Mouse (Mus musculus): ENCODE measurements around the gene Cdipt. TPM values are rescaled to one million over a fixed set of nuclear protein-coding genes. Genes with fewer than 3 reads are reported as not detected.

Gene Cdipt
- total and polyA plus RNA-seq, 3 experiments = 98.4 to 151 TPM; not detected in 1

DNA sequence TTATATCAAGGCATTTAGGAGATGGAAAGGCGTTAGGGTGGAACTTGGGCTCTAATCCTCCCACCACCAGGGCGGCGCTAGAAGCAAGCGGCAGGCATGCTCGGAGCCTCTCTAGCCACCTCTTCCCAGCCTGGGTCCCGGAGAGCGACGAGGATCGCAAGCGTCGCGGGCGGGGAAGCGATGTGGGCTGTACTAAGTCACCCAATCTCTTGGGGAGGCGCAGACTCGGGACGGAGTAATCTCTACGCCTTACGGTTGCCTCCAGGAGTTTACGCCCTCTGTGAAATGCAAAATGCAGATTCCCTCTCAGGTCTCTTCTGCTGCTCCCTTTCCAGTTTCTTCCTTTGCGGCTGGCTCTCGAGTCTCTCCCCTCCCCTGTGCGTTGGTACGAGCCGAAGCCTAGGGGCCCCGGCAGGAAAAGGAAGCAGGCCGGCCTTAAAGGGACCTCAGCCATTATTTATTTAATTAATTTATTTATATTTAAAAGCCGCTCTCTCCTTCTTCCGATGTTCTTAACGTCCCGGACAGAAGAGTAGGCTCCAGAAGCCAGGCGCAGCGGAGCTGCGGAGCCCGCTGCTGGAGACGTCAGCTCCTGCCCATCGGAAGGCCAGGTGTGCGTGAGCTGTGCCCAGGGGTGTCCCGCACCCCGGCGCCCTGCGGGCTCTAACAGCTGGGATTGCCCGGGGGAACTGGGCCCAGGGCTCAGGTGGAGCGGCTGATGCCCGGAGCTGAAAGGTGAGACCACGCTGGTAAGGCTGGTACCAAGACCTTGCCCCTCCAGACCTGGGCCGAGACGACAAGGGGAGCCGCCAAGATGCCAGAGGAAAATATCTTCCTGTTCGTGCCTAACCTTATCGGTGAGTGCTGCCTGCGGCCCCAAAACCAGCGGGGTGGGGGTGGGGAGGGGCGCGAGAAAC, 494 bp downstream of the Cdipt start, which contains the start of gene Cdiptos (continued):
- TF ChIP-seq SIN3A (IDR thresholded peaks at IDR 0.05; ENCODE audit: low read length) (peak; percentile 95), POLR2A (IDR thresholded peaks at IDR 0.05; ENCODE audit: control insufficient read depth in 1 of 2, insufficient read depth in 1 of 2, low read depth in 1 of 2, low read length in 2 of 2, poor library complexity in 1 of 2) (peak; percentile 59 to 67; a peak in 3 of 4 replicates)

- DNase-seq (ENCODE audit: low read depth, low spot score) = peak; percentile 46
- peaks cover 12% of the 10 kb centered on the region for H3K79me2 ChIP-seq (ENCODE audit: control insufficient read depth, insufficient read depth, low read length, poor library complexity)
- H3K4me3 ChIP-seq (ENCODE audit: control insufficient read depth in 1 of 2, insufficient read depth in 1 of 2, low read depth in 2 of 2, low read length in 2 of 2) = peak overlapping the region; percentile 75 to 95
- H3K36me3 ChIP-seq (ENCODE audit: control insufficient read depth in 1 of 2, insufficient read depth in 2 of 2, low read length in 2 of 2) = peaks cover 0 to 14% of the 10 kb centered on the region in 2 experiments; a peak in 2 of 4 replicates
- peak overlapping the region; percentile 93 for H3K27ac ChIP-seq (ENCODE audit: control insufficient read depth, low read depth, low read length)
- no peaks in the 10 kb centered on the region for H3K27me3 ChIP-seq (ENCODE audit: control insufficient read depth in 1 of 2, insufficient read depth in 2 of 2, low read length in 2 of 2)
- H3K9ac ChIP-seq (ENCODE audit: control insufficient read depth, low read depth, low read length, poor library complexity, severe bottlenecking) = peak overlapping the region; percentile 81
- no peaks in the 10 kb centered on the region for H3K9me3 ChIP-seq (replicated peaks; ENCODE audit: insufficient read depth, low read length)
- peaks cover 0 to 20% of the 10 kb centered on the region in 2 experiments; a peak in 2 of 4 replicates for H3K4me1 ChIP-seq (ENCODE audit: control insufficient read depth in 1 of 2, insufficient read depth in 2 of 2, low read length in 2 of 2)
- TF ChIP-seq GATA1 (IDR thresholded peaks at IDR 0.05; ENCODE audit: low read depth, low read length) (peak; percentile 32; the same call in 1 of the 2 replicates), USF1 (IDR thresholded peaks at IDR 0.05; ENCODE audit: low read depth, low read length) (peak; percentile 61; the same call in 1 of the 2 replicates), MYC (IDR thresholded peaks at IDR 0.05; ENCODE audit: low read depth, low read length) (0 out of 2 replicates have a peak, but pooled peaks have one; percentile 18), JUND (IDR thresholded peaks at IDR 0.05; ENCODE audit: low read depth, low read length) (no peak), NELFE (IDR thresholded peaks at IDR 0.05; ENCODE audit: low read depth, low read length) (no peak), MAFK (IDR thresholded peaks at IDR 0.05; ENCODE audit: borderline replicate concordance, low read depth, low read length) (no peak)
Measured at GRCm38 (mm10) chr7:126976878-126977459, 1.3 kb downstream of the Cdipt start.

GRCm38 (mm10) chr7:126978841-126979240, 3.1 kb downstream of the Cdipt start:
- no peak for TF ChIP-seq MAFK (IDR thresholded peaks at IDR 0.05; ENCODE audit: borderline replicate concordance, low read depth, low read length)
- TF ChIP-seq POLR2AphosphoS5 (IDR thresholded peaks at IDR 0.05; ENCODE audit: borderline replicate concordance, low read depth, low read length) = no peak
- TF ChIP-seq CHD2 (IDR thresholded peaks at IDR 0.05; ENCODE audit: low read length) = no peak
- TF ChIP-seq TCF12 (IDR thresholded peaks at IDR 0.05; ENCODE audit: low read depth, low read length) = no peak
- no peak for TF ChIP-seq MXI1 (IDR thresholded peaks at IDR 0.05; ENCODE audit: low read depth, low read length)
- no peak for TF ChIP-seq MYB (IDR thresholded peaks at IDR 0.05; ENCODE audit: low read depth, low read length)
- TF ChIP-seq ZNF384 (IDR thresholded peaks at IDR 0.05; ENCODE audit: low read depth, low read length) = no peak
- TF ChIP-seq MEF2A (IDR thresholded peaks at IDR 0.05; ENCODE audit: extremely low read depth, insufficient replicate concordance, low read depth, low read length, poor library complexity, severe bottlenecking) = no peak
- TF ChIP-seq USF2 (IDR thresholded peaks at IDR 0.05; ENCODE audit: borderline replicate concordance in 1 of 2, insufficient read depth in 1 of 2, low read depth in 1 of 2, low read length in 2 of 2) = no peak
- TF ChIP-seq MYC (IDR thresholded peaks at IDR 0.05; ENCODE audit: low read depth, low read length) = no peak
- TF ChIP-seq NRF1 (IDR thresholded peaks at IDR 0.05; ENCODE audit: insufficient read depth, low read depth, low read length, poor library complexity, severe bottlenecking) = no peak
- Histone ChIP-seq H3K9ac (ENCODE audit: control insufficient read depth, low read depth, low read length, poor library complexity, severe bottlenecking) (no peak overlapping the region), H3K4me1 (ENCODE audit: control insufficient read depth in 1 of 2, insufficient read depth in 2 of 2, low read length in 2 of 2) (peaks cover 0 to 22% of the 10 kb centered on the region in 2 experiments; a peak in 2 of 4 replicates), H3K4me3 (ENCODE audit: control insufficient read depth in 1 of 2, insufficient read depth in 1 of 2, low read depth in 2 of 2, low read length in 2 of 2) (no peak overlapping the region), H3K9me3 (replicated peaks; ENCODE audit: insufficient read depth, low read length) (no peaks in the 10 kb centered on the region), H3K27ac (ENCODE audit: control insufficient read depth, low read depth, low read length) (no peak overlapping the region), H3K27me3 (ENCODE audit: control insufficient read depth in 1 of 2, insufficient read depth in 2 of 2, low read length in 2 of 2) (no peaks in the 10 kb centered on the region), H3K36me3 (ENCODE audit: control insufficient read depth in 1 of 2, insufficient read depth in 2 of 2, low read length in 2 of 2) (peaks cover 0 to 14% of the 10 kb centered on the region in 2 experiments; a peak in 2 of 4 replicates), H3K79me2 (ENCODE audit: control insufficient read depth, insufficient read depth, low read length, poor library complexity) (peaks cover 12% of the 10 kb centered on the region)
- DNase-seq (ENCODE audit: low read depth, low spot score) = no peak
